Mouse (Mus musculus): ENCODE results near the gene Kirrel3. TPM values are rescaled to one million over a fixed set of nuclear protein-coding genes. Genes with fewer than 3 reads are reported as not detected.

The Kirrel3 gene
- polyA plus RNA-seq, 1 experiment from 2014 or later: 1.8 TPM

DNA sequence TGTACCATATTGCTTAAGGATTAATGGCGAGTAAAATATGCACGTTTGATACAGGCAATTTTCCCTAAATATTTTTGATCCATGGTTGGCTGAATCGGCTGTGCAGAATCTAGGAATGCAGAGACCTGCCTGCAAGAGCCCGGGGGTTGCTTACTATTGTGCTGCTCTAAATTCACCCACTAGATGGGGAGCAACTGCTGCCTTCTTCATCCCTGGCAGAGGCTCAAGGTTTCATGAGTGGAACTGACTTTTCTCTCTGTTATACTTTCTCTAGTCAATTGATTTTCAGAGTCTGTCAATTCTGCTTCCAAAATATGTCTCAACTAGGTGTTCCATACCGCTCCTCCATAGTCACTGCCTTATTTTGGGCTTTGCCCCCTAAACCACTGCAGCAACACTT is 545.1 kb downstream of the Kirrel3 start:
- WGBS: 53% methylated on average over 5 of the region's 5 CpGs
- Histone ChIP-seq H3K27me3 (no peaks in the 10 kb centered on the region; the same call in 1 of the 2 replicates), H3K9me3 (no peaks in the 10 kb centered on the region), H3K4me3 (no peak overlapping the region), H3K27ac (no peak overlapping the region), H3K4me2 (no peak overlapping the region), H3K36me3 (no peaks in the 10 kb centered on the region), H3K9ac (no peak overlapping the region), H3K4me1 (peaks cover 8% of the 10 kb centered on the region)
- no peak for ATAC-seq (ENCODE audit: borderline replicate concordance, extremely low read depth, low FRiP score, low TSS enrichment)

DNA sequence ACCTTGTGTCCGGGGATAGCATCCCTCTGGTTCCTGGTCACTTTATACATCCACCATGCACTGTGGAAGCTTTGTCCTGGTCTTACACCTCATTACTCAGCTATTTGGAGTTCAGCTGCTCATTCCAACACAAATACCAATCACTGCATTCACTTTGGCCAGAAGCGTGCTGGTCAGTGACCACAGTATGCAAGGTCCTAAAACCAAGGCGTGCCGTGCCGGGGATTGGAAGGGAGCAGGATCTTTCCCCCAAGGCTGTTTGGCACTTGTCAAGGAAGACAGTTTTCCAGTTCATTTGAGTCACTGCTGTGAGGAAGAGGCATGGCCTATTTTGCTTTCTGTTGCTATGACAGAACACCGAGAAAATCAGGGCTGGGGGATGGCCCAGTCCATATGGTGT is 546.8 kb downstream of the Kirrel3 start:
- WGBS: 68% methylated on average over 6 of the region's 6 CpGs

DNA sequence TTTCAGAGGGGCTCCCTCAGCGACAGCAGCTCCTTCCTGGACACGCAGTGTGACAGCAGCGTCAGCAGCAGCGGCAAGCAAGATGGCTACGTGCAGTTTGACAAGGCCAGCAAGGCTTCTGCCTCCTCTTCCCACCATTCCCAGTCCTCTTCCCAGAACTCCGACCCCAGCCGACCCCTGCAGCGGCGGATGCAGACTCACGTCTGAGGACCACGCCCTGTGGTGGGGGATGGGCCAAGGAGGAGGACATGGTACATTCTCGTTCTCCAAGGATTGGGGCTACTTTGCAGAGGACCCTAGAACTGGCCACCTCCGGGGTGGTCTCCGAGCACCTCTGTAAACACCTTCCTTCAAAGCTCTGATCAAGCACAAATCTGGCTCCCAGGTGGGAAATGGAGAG is 549.4 kb downstream of the Kirrel3 start:
- no peak overlapping the region for H3K9ac ChIP-seq
- no peaks in the 10 kb centered on the region for H3K36me3 ChIP-seq
- H3K27ac ChIP-seq: no peak overlapping the region
- no peak overlapping the region for H3K4me3 ChIP-seq
- H3K4me2 ChIP-seq: no peak overlapping the region
- WGBS: 34% methylated on average over 14 of the region's 14 CpGs
- peaks cover 22% of the 10 kb centered on the region for H3K4me1 ChIP-seq
- no peaks in the 10 kb centered on the region for H3K9me3 ChIP-seq
- no peak for ATAC-seq (ENCODE audit: borderline replicate concordance, extremely low read depth, low FRiP score, low TSS enrichment)
- no peaks in the 10 kb centered on the region for H3K27me3 ChIP-seq

More for the DNA sequence above, 546.8 kb downstream of the Kirrel3 start:
- no peak for ATAC-seq (ENCODE audit: borderline replicate concordance, extremely low read depth, low FRiP score, low TSS enrichment)
- Histone ChIP-seq H3K9me3 (no peaks in the 10 kb centered on the region), H3K4me2 (no peak overlapping the region), H3K27me3 (no peaks in the 10 kb centered on the region), H3K9ac (no peak overlapping the region), H3K36me3 (no peaks in the 10 kb centered on the region), H3K4me1 (no peaks in the 10 kb centered on the region; the same call in 1 of the 2 replicates), H3K27ac (no peak overlapping the region), H3K4me3 (no peak overlapping the region)

DNA sequence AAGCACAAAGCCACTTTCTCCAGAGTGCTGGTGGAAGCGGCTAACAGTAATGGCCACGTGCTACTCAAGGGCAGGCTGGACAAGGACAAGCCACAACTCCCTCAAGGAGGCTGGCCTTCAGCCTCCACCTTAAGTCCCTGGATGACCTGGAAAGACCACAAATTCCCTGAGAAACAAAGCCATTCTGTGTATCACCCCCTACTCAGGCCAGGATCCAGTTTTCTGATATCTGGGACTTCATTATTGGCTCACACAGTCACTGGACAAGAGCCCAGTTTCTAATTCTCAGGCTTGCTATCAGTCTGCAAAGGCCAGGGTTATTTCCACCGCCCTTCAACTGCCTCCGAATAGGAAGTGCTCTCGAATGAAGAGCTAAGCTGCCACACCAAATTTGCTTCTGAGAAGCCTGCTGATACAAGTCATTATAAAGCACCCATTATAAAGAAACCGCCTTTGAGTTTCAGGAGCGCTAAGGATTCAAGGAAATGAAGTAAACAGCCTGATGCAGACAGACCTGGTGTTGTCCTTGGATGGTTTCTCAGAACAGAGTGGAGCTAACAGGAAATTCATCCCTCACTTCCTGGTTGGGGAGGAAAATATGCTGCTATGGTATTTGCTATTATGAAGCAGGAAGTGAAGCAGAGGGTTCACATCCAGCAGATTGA is 553.4 kb downstream of the Kirrel3 start:
- peak; percentile 61; the same call in 1 of the 2 replicates for ATAC-seq (ENCODE audit: borderline replicate concordance, extremely low read depth, low FRiP score, low TSS enrichment)
- Histone ChIP-seq H3K27me3 (no peaks in the 10 kb centered on the region), H3K9me3 (no peaks in the 10 kb centered on the region), H3K4me3 (no peak overlapping the region), H3K36me3 (no peaks in the 10 kb centered on the region), H3K9ac (no peak overlapping the region), H3K27ac (peak overlapping the region; percentile 69), H3K4me1 (peaks cover 44% of the 10 kb centered on the region), H3K4me2 (no peak overlapping the region)
- WGBS: 31% methylated on average over 7 of the region's 7 CpGs

DNA sequence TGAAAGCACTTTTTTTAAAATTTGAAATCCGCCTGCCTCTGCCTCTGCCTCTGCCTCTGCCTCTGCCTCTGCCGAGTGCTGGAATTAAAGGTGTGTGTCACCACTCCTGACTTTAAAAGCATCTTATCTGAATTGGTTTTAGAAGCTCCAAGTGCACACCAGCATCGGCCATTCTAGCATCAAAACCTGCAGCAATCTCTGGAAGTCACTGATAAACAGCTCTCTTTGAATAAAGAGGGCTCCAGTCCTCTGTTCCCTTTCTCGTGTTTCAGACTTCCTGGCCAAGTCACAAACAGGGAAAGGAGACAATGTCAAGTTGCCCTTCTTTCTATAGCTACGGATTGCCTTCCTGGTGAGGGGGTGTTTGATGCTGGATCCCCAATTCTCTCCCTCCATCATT is 554.2 kb downstream of the Kirrel3 start:
- no peak for ATAC-seq (ENCODE audit: borderline replicate concordance, extremely low read depth, low FRiP score, low TSS enrichment)
- no peak overlapping the region for H3K9ac ChIP-seq
- no peaks in the 10 kb centered on the region for H3K9me3 ChIP-seq
- peak overlapping the region; percentile 69 for H3K27ac ChIP-seq
- no peak overlapping the region for H3K4me2 ChIP-seq
- no peaks in the 10 kb centered on the region for H3K27me3 ChIP-seq
- 46% methylated on average over 5 of the region's 5 CpGs for WGBS
- no peaks in the 10 kb centered on the region for H3K36me3 ChIP-seq
- H3K4me3 ChIP-seq: no peak overlapping the region
- peaks cover 52% of the 10 kb centered on the region for H3K4me1 ChIP-seq

DNA sequence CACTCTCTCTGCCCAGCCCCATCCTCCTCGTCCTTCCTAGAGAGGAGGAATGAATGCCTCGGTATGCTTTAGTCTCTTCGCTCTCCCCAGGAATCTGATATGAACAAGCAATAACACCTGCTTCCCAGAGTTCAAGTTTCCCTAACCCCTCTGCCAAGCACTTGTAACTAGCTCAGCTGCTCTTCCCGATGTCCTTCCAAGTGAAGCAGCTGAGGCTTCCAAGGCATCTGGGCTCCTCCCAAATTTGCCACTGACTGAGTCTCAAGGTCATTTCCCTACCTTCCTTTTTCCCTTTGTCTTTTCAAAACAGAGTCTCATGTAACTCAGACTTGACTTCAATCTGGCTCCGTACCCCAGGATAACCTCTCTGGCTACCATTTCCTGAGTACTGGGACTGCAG is 555.8 kb downstream of the Kirrel3 start:
- Histone ChIP-seq H3K4me3 (no peak overlapping the region), H3K36me3 (no peaks in the 10 kb centered on the region), H3K4me2 (no peak overlapping the region), H3K27me3 (no peaks in the 10 kb centered on the region), H3K9ac (no peak overlapping the region), H3K4me1 (peaks cover 69% of the 10 kb centered on the region), H3K9me3 (no peaks in the 10 kb centered on the region), H3K27ac (no peak overlapping the region)
- ATAC-seq (ENCODE audit: borderline replicate concordance, extremely low read depth, low FRiP score, low TSS enrichment): no peak
- 49% methylated on average over 5 of the region's 5 CpGs for WGBS

DNA sequence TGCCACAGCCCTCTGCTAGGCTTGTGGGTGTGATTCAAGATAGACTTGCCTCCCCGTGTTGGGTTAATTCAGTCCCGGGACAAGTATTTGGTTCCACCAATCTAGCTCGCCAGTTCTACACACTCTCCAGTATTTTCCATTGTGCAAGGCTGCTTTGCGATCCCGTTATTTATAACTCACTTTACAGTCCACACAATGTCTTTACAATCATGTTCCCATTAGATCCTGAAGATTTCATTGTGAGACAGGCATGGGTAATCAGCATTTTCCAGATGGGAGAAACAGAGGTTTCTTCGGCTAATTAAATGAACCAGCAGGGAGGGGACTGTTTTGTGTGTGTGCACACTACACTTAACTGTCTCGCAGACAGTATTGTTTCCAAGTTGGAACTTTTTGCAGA is 557.9 kb downstream of the Kirrel3 start:
- no peak overlapping the region for H3K27ac ChIP-seq
- peaks cover 64% of the 10 kb centered on the region for H3K4me1 ChIP-seq
- peaks cover 13% of the 10 kb centered on the region; the same call in 1 of the 2 replicates for H3K36me3 ChIP-seq
- H3K9me3 ChIP-seq: no peaks in the 10 kb centered on the region
- no peaks in the 10 kb centered on the region for H3K27me3 ChIP-seq
- H3K9ac ChIP-seq: no peak overlapping the region
- WGBS: 76% methylated on average over 7 of the region's 7 CpGs
- no peak overlapping the region for H3K4me3 ChIP-seq
- H3K4me2 ChIP-seq: no peak overlapping the region
- ATAC-seq (ENCODE audit: borderline replicate concordance, extremely low read depth, low FRiP score, low TSS enrichment): no peak

DNA sequence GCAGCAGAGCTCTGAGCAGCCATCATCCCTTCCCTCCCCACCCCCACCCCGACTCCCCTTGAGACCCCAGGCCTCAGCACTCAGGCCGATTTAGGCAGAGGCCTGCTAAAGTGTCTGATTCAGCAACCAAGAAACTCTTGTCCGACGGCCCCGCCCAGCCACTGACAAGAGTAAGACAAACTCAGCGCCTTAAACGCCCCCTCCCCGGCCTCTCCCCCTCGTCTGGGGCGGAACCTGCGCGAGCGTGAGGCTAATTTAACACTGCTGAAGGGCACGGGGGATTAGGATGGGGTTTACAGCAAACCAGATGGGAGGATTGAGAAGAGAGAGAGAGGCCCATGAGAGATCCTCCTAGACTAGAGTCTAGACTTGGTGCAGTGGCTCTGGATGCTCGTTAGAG is 558.8 kb downstream of the Kirrel3 start:
- no peak overlapping the region for H3K4me3 ChIP-seq
- H3K9ac ChIP-seq: no peak overlapping the region
- no peaks in the 10 kb centered on the region for H3K9me3 ChIP-seq
- no peaks in the 10 kb centered on the region for H3K27me3 ChIP-seq
- ATAC-seq (ENCODE audit: borderline replicate concordance, extremely low read depth, low FRiP score, low TSS enrichment): no peak
- peaks cover 13% of the 10 kb centered on the region; the same call in 1 of the 2 replicates for H3K36me3 ChIP-seq
- 24% methylated on average over 15 of the region's 15 CpGs for WGBS
- peak overlapping the region; percentile 82 for H3K27ac ChIP-seq
- no peak overlapping the region for H3K4me2 ChIP-seq
- H3K4me1 ChIP-seq: peaks cover 55% of the 10 kb centered on the region

DNA sequence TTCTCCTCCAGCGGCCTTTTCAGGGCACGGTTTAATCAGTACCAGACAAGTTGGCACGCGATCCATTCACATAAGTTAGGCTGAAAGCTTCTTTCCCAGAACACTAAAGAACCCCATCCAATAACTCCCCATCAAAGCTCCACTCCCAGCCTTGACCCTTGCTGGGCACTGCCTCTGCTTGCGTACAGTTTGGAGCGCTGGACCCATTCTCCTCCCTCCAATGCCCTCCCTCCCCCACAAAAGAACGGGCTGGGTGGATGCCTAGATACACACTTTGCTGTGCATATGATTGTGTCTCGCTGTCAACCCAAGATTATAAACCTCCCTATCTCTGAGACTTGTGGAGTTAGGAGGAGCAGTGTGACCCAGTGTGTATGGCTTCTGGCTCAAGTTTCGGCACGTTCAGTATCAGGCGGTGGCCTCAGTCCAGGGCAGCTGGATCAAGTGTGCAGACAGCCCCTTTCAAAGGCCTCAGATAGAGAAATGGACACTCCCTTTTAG is 559.4 kb downstream of the Kirrel3 start:
- peak overlapping the region; percentile 82 for H3K27ac ChIP-seq
- H3K4me2 ChIP-seq: no peak overlapping the region
- no peaks in the 10 kb centered on the region for H3K27me3 ChIP-seq
- WGBS: 37% methylated on average over 11 of the region's 11 CpGs
- H3K9ac ChIP-seq: no peak overlapping the region
- H3K4me3 ChIP-seq: no peak overlapping the region
- H3K36me3 ChIP-seq: peaks cover 13% of the 10 kb centered on the region; the same call in 1 of the 2 replicates
- peaks cover 49% of the 10 kb centered on the region for H3K4me1 ChIP-seq
- no peaks in the 10 kb centered on the region for H3K9me3 ChIP-seq
- peak; percentile 83 for ATAC-seq (ENCODE audit: borderline replicate concordance, extremely low read depth, low FRiP score, low TSS enrichment)

DNA sequence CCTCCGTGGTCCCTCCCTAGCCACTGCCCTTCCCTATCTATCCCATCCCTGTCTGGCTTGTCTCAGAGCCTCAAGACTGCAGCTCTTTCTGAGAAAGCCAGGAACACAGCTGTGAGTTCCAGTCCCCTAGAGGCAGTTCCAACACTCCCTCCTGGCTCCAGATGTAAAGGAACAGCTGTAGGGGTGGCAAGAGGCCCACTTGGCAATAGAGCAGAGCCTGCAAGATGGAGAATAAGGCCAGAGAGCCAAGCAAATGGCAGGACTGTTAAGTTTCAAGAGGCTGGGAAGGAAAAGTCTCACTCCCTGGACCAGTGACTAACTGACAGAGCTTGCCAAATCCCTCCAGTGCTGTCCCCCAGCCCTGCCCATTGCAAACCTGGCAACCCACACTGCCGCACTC is 560.1 kb downstream of the Kirrel3 start:
- no peak overlapping the region for H3K4me3 ChIP-seq
- H3K9ac ChIP-seq: no peak overlapping the region
- peak; percentile 89 for ATAC-seq (ENCODE audit: borderline replicate concordance, extremely low read depth, low FRiP score, low TSS enrichment)
- no peaks in the 10 kb centered on the region for H3K9me3 ChIP-seq
- H3K36me3 ChIP-seq: peaks cover 13% of the 10 kb centered on the region; the same call in 1 of the 2 replicates
- peaks cover 42% of the 10 kb centered on the region for H3K4me1 ChIP-seq
- H3K4me2 ChIP-seq: no peak overlapping the region
- no peaks in the 10 kb centered on the region for H3K27me3 ChIP-seq
- H3K27ac ChIP-seq: peak overlapping the region; percentile 82
- WGBS: 49% methylated on average over 2 of the region's 2 CpGs

DNA sequence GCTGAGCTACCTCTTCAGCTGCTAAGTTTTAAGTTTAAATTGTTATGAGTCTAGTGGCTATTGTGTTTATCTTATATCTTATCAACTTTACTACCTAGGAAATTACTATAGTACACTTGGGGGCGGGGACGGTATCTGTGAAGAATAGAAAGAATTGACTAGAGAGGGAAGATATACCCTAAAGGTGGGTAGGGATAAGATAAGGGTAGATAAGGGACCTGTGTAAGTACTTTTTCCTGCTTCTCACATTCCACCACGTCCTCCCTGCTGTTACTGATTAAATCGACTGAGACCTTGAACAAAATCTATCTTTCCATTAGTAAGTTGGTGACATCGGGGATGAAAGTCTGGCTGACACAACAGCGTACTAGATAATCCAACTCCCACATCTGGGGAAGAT is 562.8 kb downstream of the Kirrel3 start:
- no peak for ATAC-seq (ENCODE audit: borderline replicate concordance, extremely low read depth, low FRiP score, low TSS enrichment)
- Histone ChIP-seq H3K27ac (no peak overlapping the region), H3K4me1 (peaks cover 32% of the 10 kb centered on the region), H3K27me3 (no peaks in the 10 kb centered on the region), H3K9me3 (no peaks in the 10 kb centered on the region), H3K9ac (no peak overlapping the region), H3K4me3 (no peak overlapping the region), H3K4me2 (no peak overlapping the region), H3K36me3 (peaks cover 31% of the 10 kb centered on the region)
- WGBS: 60% methylated on average over 6 of the region's 6 CpGs

DNA sequence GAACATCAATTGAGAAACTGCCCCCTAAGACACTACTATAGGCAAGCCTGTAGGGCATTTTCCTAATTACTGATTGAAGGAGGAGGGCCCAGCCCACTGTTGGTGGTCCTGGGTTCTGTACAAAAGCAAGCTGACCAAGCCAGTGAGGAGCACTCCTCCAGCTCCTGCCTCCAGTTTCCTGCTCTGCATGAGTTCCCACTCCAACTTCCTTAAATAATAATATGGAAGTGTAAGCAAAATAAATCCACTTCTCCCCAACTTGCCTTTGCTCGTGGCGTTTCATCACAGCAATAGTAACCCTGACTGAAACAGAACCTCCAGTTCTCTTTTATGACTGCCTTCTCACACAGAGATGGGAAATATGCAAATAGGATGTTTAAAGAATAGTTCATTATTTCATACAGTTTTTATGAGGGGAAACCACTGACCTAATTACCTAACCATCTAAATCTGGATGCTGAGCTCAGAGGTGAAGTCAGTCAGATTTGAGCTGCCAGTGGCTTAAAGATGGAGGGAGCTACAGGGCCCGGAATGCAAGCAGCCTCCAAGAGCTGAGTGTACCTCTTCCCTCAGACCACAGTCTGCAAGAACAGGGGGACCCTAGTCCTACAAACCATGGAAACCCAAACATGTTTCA is 564.3 kb downstream of the Kirrel3 start:
- H3K9ac ChIP-seq: no peak overlapping the region
- no peak overlapping the region for H3K4me3 ChIP-seq
- H3K9me3 ChIP-seq: no peaks in the 10 kb centered on the region
- H3K4me2 ChIP-seq: no peak overlapping the region
- H3K27ac ChIP-seq: no peak overlapping the region
- peaks cover 17% of the 10 kb centered on the region for H3K4me1 ChIP-seq
- H3K27me3 ChIP-seq: no peaks in the 10 kb centered on the region
- WGBS: 78% methylated on average over 3 of the region's 3 CpGs
- peaks cover 40% of the 10 kb centered on the region for H3K36me3 ChIP-seq
- ATAC-seq (ENCODE audit: borderline replicate concordance, extremely low read depth, low FRiP score, low TSS enrichment): no peak

All from lung, embryonic 15.5 days (tissue).